Mouse (Mus musculus) midbrain, embryonic 16.5 days (tissue): ENCODE measurements at regions not wholly inside any gene's neighbourhood (a gene's known extent, or its start where the extent isn't known, plus 50 kb on each side); places are given as distances from the start of the nearest gene placed in this dataset.
A peak's percentile ranks its signal among the peaks of the same experiment; 100 is the strongest.

Experiments used
- ATAC-seq: fragments of 200-750 bp; cut with Nextera tagmentation; 2 replicates; pipeline ENCODE4 v1.8.0; 2017; ENCODE audit warnings: moderate TSS enrichment
- H3K27ac ChIP-seq: fragments of 300-500 bp; sonication (generic); 2 replicates; pipeline ENCODE4 v1.5.1; 2014; ENCODE audit warnings: mild to moderate bottlenecking, low read length, mixed read lengths
- H3K27me3 ChIP-seq: fragments of 300-500 bp; sonication (generic); 2 replicates; pipeline ENCODE4 v1.6.1; 2014; ENCODE audit warnings: low read depth, low read length, mixed read lengths; ENCODE audit not compliant: control insufficient read depth, insufficient read depth
- H3K36me3 ChIP-seq: fragments of 300-500 bp; sonication (generic); 2 replicates; pipeline ENCODE4 v1.6.1; 2014; ENCODE audit warnings: mild to moderate bottlenecking, low read length, moderate library complexity, mixed read lengths; ENCODE audit not compliant: control insufficient read depth, insufficient read depth
- H3K4me1 ChIP-seq: fragments of 300-500 bp; sonication (generic); 2 replicates; pipeline ENCODE4 v1.6.1; 2014; ENCODE audit warnings: mild to moderate bottlenecking, low read length, mixed read lengths; ENCODE audit not compliant: control insufficient read depth, insufficient read depth
- H3K4me2 ChIP-seq: fragments of 300-500 bp; sonication (generic); 2 replicates; pipeline ENCODE4 v1.6.1; 2014; ENCODE audit warnings: mild to moderate bottlenecking, low read length, mixed read lengths
- H3K4me3 ChIP-seq: fragments of 300-500 bp; sonication (generic); 2 replicates; pipeline ENCODE4 v1.5.1; 2014; ENCODE audit warnings: low read depth, mild to moderate bottlenecking, low read length, moderate library complexity, mixed read lengths
- H3K9ac ChIP-seq: fragments of 300-500 bp; sonication (generic); 2 replicates; pipeline ENCODE4 v1.6.1; 2014; ENCODE audit warnings: low read depth, low read length, mixed read lengths
- H3K9me3 ChIP-seq: fragments of 300-500 bp; sonication (generic); replicated peaks from 2 replicates; pipeline ENCODE4 v1.6.1; 2014; ENCODE audit warnings: mild to moderate bottlenecking, low read length, mixed read lengths; ENCODE audit not compliant: control insufficient read depth, poor library complexity, severe bottlenecking
- WGBS: fragments of 180-500 bp; shearing (Covaris S2); extraction: QIAGEN DNeasy Blood & Tissue Kit; methylation state at CpG from one replicate; pipeline ENCODE4 v1.1.7; 2014; 5-methylcytosine and 5-hydroxymethylcytosine counted together

GRCm38 (mm10) chr15:7554433-7554832 lies 156.2 kb upstream of the Egflam start:
- no peaks in the 10 kb centered on the region for H3K9me3 ChIP-seq
- no peaks in the 10 kb centered on the region for H3K27me3 ChIP-seq
- WGBS: 93% methylated on average over 3 of the region's 3 CpGs
- ATAC-seq: no peak
- no peak overlapping the region for H3K9ac ChIP-seq
- H3K4me2 ChIP-seq: no peak overlapping the region
- no peaks in the 10 kb centered on the region for H3K4me1 ChIP-seq
- H3K36me3 ChIP-seq: no peaks in the 10 kb centered on the region
- H3K4me3 ChIP-seq: no peak overlapping the region
- H3K27ac ChIP-seq: no peak overlapping the region

GRCm38 (mm10) chr15:7563279-7563678 lies 165.1 kb upstream of the Egflam start:
- Histone ChIP-seq H3K9ac (no peak overlapping the region), H3K27ac (no peak overlapping the region)
- 84% methylated on average over 4 of the region's 4 CpGs for WGBS

GRCm38 (mm10) chr15:7563726-7564125 lies 165.5 kb upstream of the Egflam start:
- no peaks in the 10 kb centered on the region for H3K36me3 ChIP-seq
- ATAC-seq: peak; percentile 90
- no peaks in the 10 kb centered on the region for H3K9me3 ChIP-seq
- no peaks in the 10 kb centered on the region for H3K4me1 ChIP-seq
- no peak overlapping the region for H3K4me2 ChIP-seq
- no peaks in the 10 kb centered on the region for H3K27me3 ChIP-seq
- no peak overlapping the region for H3K27ac ChIP-seq
- WGBS: 82% methylated on average over 9 of the region's 9 CpGs
- H3K9ac ChIP-seq: no peak overlapping the region
- no peak overlapping the region for H3K4me3 ChIP-seq

More at GRCm38 (mm10) chr15:7563279-7563678, 165.1 kb upstream of the Egflam start:
- no peaks in the 10 kb centered on the region for H3K4me1 ChIP-seq
- 0 out of 2 replicates have a peak, but pooled peaks have one; percentile 7 for ATAC-seq
- H3K4me3 ChIP-seq: no peak overlapping the region
- no peaks in the 10 kb centered on the region for H3K9me3 ChIP-seq
- H3K27me3 ChIP-seq: no peaks in the 10 kb centered on the region
- no peak overlapping the region for H3K4me2 ChIP-seq
- H3K36me3 ChIP-seq: no peaks in the 10 kb centered on the region

DNA sequence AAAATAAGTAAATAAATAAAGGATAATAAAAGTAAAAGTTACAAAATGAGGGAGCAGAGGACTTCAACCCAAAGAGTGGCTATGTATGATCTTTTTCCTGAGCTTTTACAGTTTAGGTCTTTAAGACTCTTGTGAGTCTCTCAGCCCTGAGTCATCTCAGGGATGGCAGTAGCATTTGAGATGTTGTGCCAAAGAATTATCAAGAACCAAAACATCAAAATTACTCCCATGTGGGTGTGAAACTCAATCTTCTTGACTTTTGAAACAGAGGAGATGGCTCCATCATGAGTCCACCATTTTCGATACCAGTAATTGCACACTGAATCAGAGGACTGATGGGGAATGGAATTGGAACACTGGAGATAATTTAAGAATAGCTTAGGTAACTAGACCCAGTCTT lies 174.0 kb upstream of the Egflam start:
- Histone ChIP-seq H3K4me3 (no peak overlapping the region), H3K9me3 (no peaks in the 10 kb centered on the region), H3K4me2 (no peak overlapping the region), H3K4me1 (no peaks in the 10 kb centered on the region), H3K36me3 (no peaks in the 10 kb centered on the region), H3K27me3 (no peaks in the 10 kb centered on the region), H3K27ac (no peak overlapping the region), H3K9ac (no peak overlapping the region)
- 93% methylated on average over 1 of the region's 1 CpGs for WGBS
- no peak for ATAC-seq

GRCm38 (mm10) chr15:7574264-7574663 lies 176.1 kb upstream of the Egflam start:
- no peak overlapping the region for H3K4me2 ChIP-seq
- no peak for ATAC-seq
- H3K4me3 ChIP-seq: no peak overlapping the region
- H3K36me3 ChIP-seq: no peaks in the 10 kb centered on the region
- no peak overlapping the region for H3K27ac ChIP-seq
- H3K9me3 ChIP-seq: no peaks in the 10 kb centered on the region
- no peaks in the 10 kb centered on the region for H3K4me1 ChIP-seq
- H3K9ac ChIP-seq: no peak overlapping the region
- 93% methylated on average over 3 of the region's 3 CpGs for WGBS
- H3K27me3 ChIP-seq: no peaks in the 10 kb centered on the region

DNA sequence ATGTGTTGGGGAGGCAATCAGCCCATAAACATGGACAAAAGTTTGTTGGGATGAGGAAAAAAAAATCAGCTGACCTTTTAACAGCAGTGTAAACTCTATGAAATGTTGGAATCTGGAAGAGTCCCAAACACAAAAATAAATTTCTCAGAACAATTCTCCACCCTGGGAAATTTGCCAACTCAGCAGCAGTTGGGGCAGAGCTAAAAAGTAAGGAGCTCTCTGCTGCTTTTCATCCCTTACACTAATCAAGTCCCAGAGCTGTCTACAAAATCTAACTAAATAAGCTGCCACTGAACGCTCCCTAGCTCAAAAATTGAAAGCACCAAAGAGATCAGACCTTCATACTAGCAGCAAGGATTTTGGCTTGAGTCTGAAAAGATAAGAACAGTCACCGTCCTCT lies 176.6 kb upstream of the Egflam start:
- 50% methylated on average over 2 of the region's 2 CpGs for WGBS
- no peak overlapping the region for H3K4me2 ChIP-seq

GRCm38 (mm10) chr15:7578439-7578838 lies 180.2 kb upstream of the Egflam start:
- no peaks in the 10 kb centered on the region for H3K36me3 ChIP-seq
- no peaks in the 10 kb centered on the region for H3K4me1 ChIP-seq
- no peaks in the 10 kb centered on the region for H3K27me3 ChIP-seq
- H3K9me3 ChIP-seq: no peaks in the 10 kb centered on the region
- no peak overlapping the region for H3K4me2 ChIP-seq
- 55% methylated on average over 3 of the region's 3 CpGs for WGBS
- no peak overlapping the region for H3K9ac ChIP-seq
- H3K4me3 ChIP-seq: no peak overlapping the region
- no peak for ATAC-seq
- no peak overlapping the region for H3K27ac ChIP-seq

More for the DNA sequence above, 176.6 kb upstream of the Egflam start:
- H3K27ac ChIP-seq: no peak overlapping the region
- no peaks in the 10 kb centered on the region for H3K4me1 ChIP-seq
- H3K9ac ChIP-seq: no peak overlapping the region
- no peak overlapping the region for H3K4me3 ChIP-seq
- H3K36me3 ChIP-seq: no peaks in the 10 kb centered on the region
- H3K27me3 ChIP-seq: no peaks in the 10 kb centered on the region
- H3K9me3 ChIP-seq: no peaks in the 10 kb centered on the region
- no peak for ATAC-seq

DNA sequence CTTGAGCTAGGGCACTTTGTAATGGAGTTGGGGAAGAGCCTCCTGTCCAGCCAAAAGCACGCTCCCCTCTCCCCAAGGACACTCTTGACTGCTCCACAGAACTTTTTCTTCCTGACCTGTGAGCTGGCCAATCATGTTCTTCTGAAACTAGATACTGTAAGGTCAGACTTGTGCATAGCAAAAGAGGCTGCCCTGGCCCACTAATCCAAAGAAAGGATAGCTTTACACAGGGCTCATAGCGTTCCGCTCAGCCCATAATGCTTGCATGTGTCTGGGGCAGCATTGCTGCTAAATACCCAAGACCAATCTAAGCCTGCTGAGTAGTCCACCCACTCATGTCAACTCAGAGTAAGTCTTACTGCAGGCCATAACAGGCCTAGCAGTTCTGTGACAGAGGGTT lies 189.0 kb upstream of the Egflam start:
- Histone ChIP-seq H3K9ac (no peak overlapping the region), H3K4me2 (no peak overlapping the region), H3K4me3 (no peak overlapping the region), H3K9me3 (no peaks in the 10 kb centered on the region), H3K4me1 (no peaks in the 10 kb centered on the region), H3K27ac (no peak overlapping the region), H3K27me3 (no peaks in the 10 kb centered on the region), H3K36me3 (no peaks in the 10 kb centered on the region)
- 93% methylated on average over 3 of the region's 3 CpGs for WGBS
- no peak for ATAC-seq

- Histone ChIP-seq H3K9me3 (no peaks in the 10 kb centered on the region), H3K4me1 (no peaks in the 10 kb centered on the region), H3K27me3 (no peaks in the 10 kb centered on the region), H3K4me2 (no peak overlapping the region), H3K27ac (no peak overlapping the region), H3K9ac (no peak overlapping the region), H3K36me3 (no peaks in the 10 kb centered on the region), H3K4me3 (no peak overlapping the region)
- ATAC-seq: no peak
Observed at GRCm38 (mm10) chr15:7591486-7591885, 193.3 kb upstream of the Egflam start.

DNA sequence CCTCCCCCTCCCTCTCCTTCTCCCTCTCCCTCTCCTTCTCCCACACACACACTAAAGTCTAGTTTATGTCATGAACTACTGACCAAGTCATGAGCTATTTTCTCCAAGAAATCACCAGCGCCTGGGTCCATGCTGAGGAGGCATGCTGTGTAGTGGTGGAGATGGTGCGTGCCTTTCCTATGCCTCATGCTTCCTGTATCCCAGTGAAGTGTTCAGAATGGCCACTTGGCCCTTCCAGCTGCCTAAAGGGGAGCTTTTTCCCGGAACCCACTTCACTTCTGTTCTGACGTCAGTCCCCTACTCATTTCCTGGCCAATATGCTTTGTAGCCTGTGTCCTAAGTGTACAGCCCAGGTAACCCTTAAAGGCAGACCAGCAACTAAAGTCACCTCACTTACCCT lies 199.1 kb upstream of the Egflam start:
- no peak overlapping the region for H3K4me2 ChIP-seq
- no peaks in the 10 kb centered on the region for H3K27me3 ChIP-seq
- no peaks in the 10 kb centered on the region for H3K9me3 ChIP-seq
- no peaks in the 10 kb centered on the region for H3K4me1 ChIP-seq
- H3K36me3 ChIP-seq: no peaks in the 10 kb centered on the region
- H3K4me3 ChIP-seq: no peak overlapping the region
- 85% methylated on average over 4 of the region's 4 CpGs for WGBS
- no peak for ATAC-seq
- no peak overlapping the region for H3K27ac ChIP-seq
- H3K9ac ChIP-seq: no peak overlapping the region
